Mouse (Mus musculus) liver, adult 10 weeks (tissue): ENCODE data around the gene Prune1. TPM values are rescaled to one million over a fixed set of nuclear protein-coding genes. Genes with fewer than 3 reads are reported as not detected.

Source experiments
- polyA plus RNA-seq: library from polyadenylated mRNA; stranded (reverse); fragments of 350-450 nt; fragmentation: Illumina TruSeq; extraction: RNeasy Lipid Tissue Mini Kit (QIAGEN cat#74804); gene quantifications from one replicate; pipeline ENCODE4 v1.2.3, GENCODE M21; 2014; ENCODE audit warnings: low read depth, low replicate concordance

Gene Prune1
- 5.4 TPM for polyA plus RNA-seq

GRCm38 (mm10) chr3:95281216-95282126 is at the start of gene Prune1, which contains the start of gene Mindy1:
Gene Prune1, minus strand, starts transcription at chr3:95282076.
Gene Mindy1, plus strand, starts transcription at chr3:95281345.

GRCm38 (mm10) chr3:95314486-95315093 is 32.7 kb upstream of the Prune1 start, which contains the start of gene Cers2:
Gene Cers2, plus strand, starts transcription at chr3:95314791.

GRCm38 (mm10) chr3:95307100-95307499 is 25.2 kb upstream of the Prune1 start, which contains the start of gene Anxa9:
Gene Anxa9, minus strand, starts transcription at chr3:95307176.

GRCm38 (mm10) chr3:95250783-95251424 is 31.0 kb downstream of the Prune1 start, which contains the start of gene Bnipl:
Gene Bnipl, minus strand, starts transcription at chr3:95251193.

GRCm38 (mm10) chr3:95241498-95241897 is 40.4 kb downstream of the Prune1 start, which contains the start of gene Gm128:
Gene Gm128, minus strand, starts transcription at chr3:95241598.

GRCm38 (mm10) chr3:95231298-95232221 is 50.3 kb downstream of the Prune1 start, which contains the start of gene Mllt11:
Gene Mllt11, minus strand, starts transcription at chr3:95232171.

GRCm38 (mm10) chr3:95228148-95228893 is 53.6 kb downstream of the Prune1 start, which contains the start of gene Cdc42se1:
Gene Cdc42se1, plus strand, starts transcription at chr3:95228732.

GRCm38 (mm10) chr3:95217255-95218134 is 64.4 kb downstream of the Prune1 start, which contains the start of gene Gabpb2:
Gene Gabpb2, minus strand, starts transcription at chr3:95217916.

Other genes starting within 250 kb of the Prune1 start
- 14.5 TPM for gene Psmd4, start 239.5 kb downstream of the Prune1 start, polyA plus RNA-seq
- gene Pip5k1a, start 175.1 kb downstream of the Prune1 start, polyA plus RNA-seq = 5.5 TPM
- gene Vps72, start 171.1 kb downstream of the Prune1 start, polyA plus RNA-seq = 4.8 TPM
- gene Tmod4, start 157.6 kb downstream of the Prune1 start, polyA plus RNA-seq = not detected
- gene Scnm1, start 148.1 kb downstream of the Prune1 start, polyA plus RNA-seq = 11.2 TPM
- 2.8 TPM for gene Lysmd1, start 148.0 kb downstream of the Prune1 start, polyA plus RNA-seq
- not detected for gene Tnfaip8l2, start 139.7 kb downstream of the Prune1 start, polyA plus RNA-seq
- 0.32 TPM for gene Sema6c, start 121.6 kb downstream of the Prune1 start, polyA plus RNA-seq
- gene Gabpb2, start 64.2 kb downstream of the Prune1 start, polyA plus RNA-seq = 11.3 TPM
- gene Cdc42se1, start 53.3 kb downstream of the Prune1 start, polyA plus RNA-seq = 5.0 TPM
- 2.3 TPM for gene Mllt11, start 49.9 kb downstream of the Prune1 start, polyA plus RNA-seq
- gene Gm128, start 40.5 kb downstream of the Prune1 start, polyA plus RNA-seq = not detected
- gene Bnipl, start 30.9 kb downstream of the Prune1 start, polyA plus RNA-seq = not detected
- gene Mindy1, start 731 bp downstream of the Prune1 start, polyA plus RNA-seq = 110 TPM
- gene Anxa9, start 25.1 kb upstream of the Prune1 start, polyA plus RNA-seq = 0.26 TPM
- 417 TPM for gene Cers2, start 32.7 kb upstream of the Prune1 start, polyA plus RNA-seq
- gene Setdb1, start 75.1 kb upstream of the Prune1 start, polyA plus RNA-seq = 9.3 TPM
- gene 4930558C23Rik, start 120.8 kb upstream of the Prune1 start, polyA plus RNA-seq = not detected
- 23.7 TPM for gene Arnt, start 152.3 kb upstream of the Prune1 start, polyA plus RNA-seq
- 0.34 TPM for gene Ctsk, start 217.2 kb upstream of the Prune1 start, polyA plus RNA-seq
- 61.6 TPM for gene Ctss, start 244.7 kb upstream of the Prune1 start, polyA plus RNA-seq